Mouse (Mus musculus): ENCODE results near the gene Cadm4.

Cadm4 gene

DNA sequence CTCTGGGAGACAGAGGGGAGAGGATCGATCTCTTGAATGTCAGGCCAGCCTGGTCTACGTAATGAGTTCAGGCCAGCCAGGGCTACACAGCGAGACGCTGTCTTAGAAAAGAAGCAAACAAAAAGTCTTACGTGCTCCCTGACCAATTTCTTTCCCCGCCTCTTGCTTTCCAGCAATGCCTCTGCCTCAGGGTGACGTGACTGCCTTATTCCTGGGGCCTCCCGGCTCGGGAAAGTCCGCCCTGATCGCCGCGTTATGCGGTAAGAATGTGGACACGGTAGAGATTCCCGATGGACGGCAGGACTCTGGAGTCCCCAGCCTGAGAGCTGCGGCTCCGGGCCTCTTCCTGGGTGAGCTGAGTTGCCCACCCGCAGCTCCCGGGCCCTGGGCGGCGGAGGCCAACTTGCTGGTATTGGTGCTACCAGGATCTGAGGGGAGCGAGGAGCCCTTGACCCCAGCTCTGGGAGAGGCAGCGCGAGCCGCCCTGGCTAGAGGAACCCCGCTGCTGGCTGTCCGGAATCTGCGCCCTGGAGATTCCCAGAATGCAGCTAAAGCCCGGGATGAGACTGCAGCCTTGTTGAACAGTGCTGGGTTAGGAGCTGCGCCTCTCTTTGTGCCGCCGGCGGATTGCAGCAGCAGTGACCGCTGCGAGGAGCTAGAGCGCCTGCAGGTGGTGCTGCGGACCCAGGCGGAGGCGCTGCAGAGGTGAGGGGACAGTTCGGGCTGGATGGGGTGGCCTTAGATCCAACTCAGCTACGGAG lies 49.6 kb downstream of the Cadm4 start:
- peak; percentile 65 for DNase-seq (ENCODE audit: low spot score)

DNA sequence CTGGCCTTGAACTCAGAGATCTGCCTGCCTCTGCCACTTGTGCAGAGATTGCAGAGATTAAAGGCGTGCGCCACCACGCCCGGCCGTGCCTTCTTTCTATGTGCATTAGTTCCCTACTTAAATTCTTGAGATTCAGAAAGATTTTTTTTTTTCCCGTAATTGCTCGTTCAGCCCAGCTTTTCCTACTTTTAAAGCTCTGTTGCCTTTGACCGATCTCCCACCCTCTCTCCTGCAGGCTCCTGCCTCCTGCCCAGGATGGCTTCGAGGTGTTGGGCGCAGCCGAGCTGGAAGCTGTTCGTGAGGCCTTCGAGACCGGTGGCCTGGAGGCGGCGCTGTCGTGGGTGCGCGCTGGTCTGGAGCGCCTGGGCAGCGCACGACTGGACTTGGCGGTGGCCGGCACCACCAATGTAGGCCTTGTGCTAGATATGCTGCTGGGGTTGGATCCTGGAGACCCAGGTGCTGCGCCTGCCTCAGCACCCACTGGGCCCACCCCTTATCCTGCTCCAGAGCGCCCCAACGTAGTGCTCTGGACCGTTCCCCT lies 51.3 kb downstream of the Cadm4 start:
- DNase-seq (ENCODE audit: low spot score): no peak

GRCm38 (mm10) chr7:24533806-24534205 lies 52.0 kb downstream of the Cadm4 start:
- no peak for DNase-seq (ENCODE audit: low spot score)

DNA sequence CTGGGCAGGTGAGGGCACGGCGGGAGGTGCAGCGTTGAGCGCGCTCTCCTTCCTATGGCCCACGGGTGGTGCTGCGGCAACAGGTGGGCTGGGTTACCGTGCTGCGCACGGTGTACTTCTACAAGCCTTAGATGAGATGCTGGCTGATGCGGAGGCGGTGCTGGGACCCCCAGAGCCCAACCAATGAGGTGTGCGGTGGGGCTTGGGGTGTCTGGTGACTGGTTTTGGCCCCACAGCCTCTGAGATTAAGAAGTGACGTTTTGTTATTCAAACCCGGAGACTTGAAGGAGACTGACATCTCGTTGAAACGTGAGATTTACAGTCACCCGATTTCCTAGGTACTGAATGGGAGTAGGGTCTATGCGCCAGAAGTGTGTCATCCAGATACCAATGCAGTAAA lies 52.5 kb downstream of the Cadm4 start:
- DNase-seq (ENCODE audit: low spot score): no peak

- no peak for DNase-seq (ENCODE audit: low spot score)
These were observed 55.3 kb downstream of the Cadm4 start for GRCm38 (mm10) chr7:24537081-24537480.

DNA sequence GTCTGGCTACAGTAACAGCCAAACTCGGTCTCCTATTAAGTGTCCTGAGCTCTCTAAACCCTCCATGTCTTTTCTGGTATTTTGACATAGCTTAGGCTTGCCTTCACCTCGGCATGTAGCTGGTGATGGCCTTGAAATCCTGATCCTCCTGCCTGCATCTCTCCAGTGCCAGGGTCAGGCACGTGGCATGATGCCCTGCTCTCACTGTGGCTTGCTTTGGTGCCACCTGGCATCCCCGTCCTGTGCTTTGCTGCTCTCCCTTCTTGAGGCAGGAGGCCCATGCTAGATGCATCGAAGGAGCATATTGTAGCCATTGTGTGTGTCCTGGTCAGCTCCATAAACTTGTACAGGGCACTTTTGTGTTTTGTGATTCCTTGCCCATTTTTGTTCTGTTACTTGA lies 55.8 kb downstream of the Cadm4 start:
- no peak for DNase-seq (ENCODE audit: low spot score)

GRCm38 (mm10) chr7:24538154-24538553 lies 56.3 kb downstream of the Cadm4 start:
- DNase-seq (ENCODE audit: low spot score): no peak

DNA sequence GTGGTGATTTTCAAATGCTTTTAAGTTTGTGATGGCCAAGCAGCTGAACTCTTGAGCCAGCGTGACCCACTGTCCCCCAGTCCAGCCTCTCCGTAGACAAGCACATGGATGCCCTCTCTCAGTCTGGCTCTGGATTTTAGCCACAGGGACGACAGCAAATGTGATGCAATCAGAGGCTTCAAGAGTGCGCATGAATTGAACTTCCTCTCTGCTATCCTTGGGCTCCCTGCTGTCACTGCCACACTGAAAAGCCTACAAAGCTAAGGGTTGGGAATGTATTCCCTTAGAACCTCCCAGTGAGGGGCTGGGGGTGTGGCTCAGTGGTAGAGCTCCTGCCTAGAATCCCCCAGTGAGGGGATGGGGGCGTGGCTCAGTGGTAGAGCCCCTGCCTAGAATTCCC lies 56.9 kb downstream of the Cadm4 start:
- no peak for DNase-seq (ENCODE audit: low spot score)

DNA sequence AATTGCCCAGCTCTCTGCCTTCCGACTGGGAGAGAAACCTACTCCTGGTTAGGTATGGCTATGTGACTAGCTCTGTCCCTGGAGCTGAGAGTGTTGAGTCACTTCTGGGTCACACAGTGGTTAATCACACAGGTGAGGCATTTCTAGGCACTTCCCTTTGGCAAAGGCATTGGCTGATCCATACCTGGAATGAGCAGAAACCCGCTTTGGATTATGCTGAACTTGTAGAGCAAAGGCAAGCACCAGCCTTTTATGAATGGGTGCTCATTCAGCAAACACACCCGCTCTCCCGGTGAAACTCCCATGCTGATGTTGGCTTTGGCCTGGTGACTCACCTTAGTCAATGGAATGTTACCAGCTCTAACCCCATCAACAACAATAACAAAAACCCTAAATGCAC lies 57.9 kb downstream of the Cadm4 start:
- DNase-seq (ENCODE audit: low spot score): no peak

DNA sequence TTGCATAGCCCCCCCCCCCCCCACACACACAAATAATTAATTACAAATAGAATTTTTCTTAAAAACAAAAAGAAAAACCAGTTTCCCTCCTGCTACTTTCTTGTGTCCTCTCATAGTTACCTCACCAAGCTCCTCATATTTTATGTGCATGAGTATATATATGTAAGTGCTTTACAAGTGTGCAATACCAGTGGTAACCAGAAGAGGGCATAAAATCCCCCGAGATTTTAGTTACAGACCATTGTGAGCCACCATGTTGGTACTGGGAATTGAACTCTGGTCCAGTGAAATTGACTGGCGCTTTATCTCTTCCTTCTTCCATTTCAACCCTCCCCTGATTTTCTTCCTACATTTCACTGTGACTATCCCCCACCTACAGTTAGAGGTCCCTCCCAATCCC lies 62.7 kb downstream of the Cadm4 start:
- DNase-seq (ENCODE audit: low spot score): no peak

DNA sequence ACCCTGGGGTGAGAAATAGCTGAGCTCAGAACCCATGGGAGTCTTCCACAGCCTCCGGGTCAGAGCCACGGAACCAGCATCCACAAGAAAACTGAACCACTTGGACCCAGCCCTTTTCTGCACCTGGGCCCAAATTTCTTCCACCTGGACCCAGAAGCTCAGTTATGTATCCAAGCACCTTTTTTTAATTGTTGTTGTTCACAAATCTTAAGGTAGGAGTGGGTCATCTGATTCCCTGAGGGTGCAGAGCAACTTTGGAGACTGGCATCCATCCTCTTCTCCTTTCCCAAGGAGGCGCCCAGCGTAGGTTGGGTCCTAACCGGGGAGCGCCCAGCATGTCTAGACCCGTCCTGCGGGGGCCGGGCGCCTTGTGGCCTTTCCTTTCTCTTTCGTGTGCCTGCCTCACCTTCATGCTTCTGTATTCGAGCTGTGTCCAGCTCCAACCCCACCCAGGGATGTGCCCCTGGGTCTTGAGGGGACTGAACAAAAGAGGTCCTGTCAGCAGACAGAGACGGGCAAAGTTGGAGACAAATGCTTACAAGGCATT lies 64.3 kb downstream of the Cadm4 start, which contains the start of the genes Pinlyp and Xrcc1:
Gene Pinlyp, minus strand, starts transcription at position 51 of the 547 bp plus-strand sequence.
Gene Xrcc1, plus strand, starts transcription at position 222 of the 547 bp plus-strand sequence.
- no peak for DNase-seq (ENCODE audit: low spot score)

GRCm38 (mm10) chr7:24546634-24547389 lies 65.0 kb downstream of the Cadm4 start:
- DNase-seq (ENCODE audit: low spot score): peak; percentile 98

GRCm38 (mm10) chr7:24547534-24548036 lies 65.8 kb downstream of the Cadm4 start:
- DNase-seq (ENCODE audit: low spot score): no peak

- no peak for DNase-seq (ENCODE audit: low spot score)
These were observed 70.3 kb downstream of the Cadm4 start for GRCm38 (mm10) chr7:24551985-24552759.

Measured in adipocyte (in vitro differentiated cells).